Mouse (Mus musculus) cerebellum, postnatal 36 days (tissue): ENCODE results near the gene Polr3h.
A peak's percentile ranks its signal among the peaks of the same experiment; 100 is the strongest.

Experiments used
- DNase-seq, 2 experiments: peaks; one replicate each; pipeline ENCODE4 v3.0.0; 2021 to 2022; ENCODE audit warnings: mixed read lengths in 2 of 2

The Polr3h gene

GRCm38 (mm10) chr15:81864238-81864637 lies 61.8 kb downstream of the Polr3h start:
- DNase-seq = no peak

- no peak for DNase-seq
Measured at GRCm38 (mm10) chr15:81860471-81861135, 65.4 kb downstream of the Polr3h start.

GRCm38 (mm10) chr15:81859330-81860255 lies 66.4 kb downstream of the Polr3h start:
- DNase-seq = peak; percentile 78 to 86

GRCm38 (mm10) chr15:81858517-81859329 lies 67.3 kb downstream of the Polr3h start, which contains the start of gene Tob2:
Tob2 (minus strand) TSS chr15:81858796.
- DNase-seq = peak; percentile 70 to 78

GRCm38 (mm10) chr15:81858138-81858516 lies 67.9 kb downstream of the Polr3h start:
- peak; percentile 93 to 96 for DNase-seq

GRCm38 (mm10) chr15:81857724-81858116 lies 68.3 kb downstream of the Polr3h start:
- no peak for DNase-seq

- DNase-seq = peak in 1 of 2 experiments; percentile 35
Measured at GRCm38 (mm10) chr15:81856938-81857723, 68.9 kb downstream of the Polr3h start.

GRCm38 (mm10) chr15:81856030-81856790 lies 69.8 kb downstream of the Polr3h start:
- peak; percentile 90 to 92 for DNase-seq

GRCm38 (mm10) chr15:81853081-81853480 lies 73.0 kb downstream of the Polr3h start:
- no peak for DNase-seq

GRCm38 (mm10) chr15:81852411-81853000 lies 73.5 kb downstream of the Polr3h start:
- peak; percentile 48 to 57 for DNase-seq

- no peak for DNase-seq
Measured at GRCm38 (mm10) chr15:81851375-81851774, 74.7 kb downstream of the Polr3h start.

- DNase-seq = no peak
Measured at GRCm38 (mm10) chr15:81850718-81851117, 75.3 kb downstream of the Polr3h start.

GRCm38 (mm10) chr15:81849104-81849503 lies 76.9 kb downstream of the Polr3h start:
- peak; percentile 68 to 69 for DNase-seq

- peak; percentile 51 to 62 for DNase-seq
Measured at GRCm38 (mm10) chr15:81848301-81848700, 77.7 kb downstream of the Polr3h start.

GRCm38 (mm10) chr15:81847861-81848260 lies 78.2 kb downstream of the Polr3h start:
- no peak for DNase-seq

GRCm38 (mm10) chr15:81847161-81847560 lies 78.9 kb downstream of the Polr3h start:
- DNase-seq = no peak

- no peak for DNase-seq
Measured at GRCm38 (mm10) chr15:81846755-81847154, 79.3 kb downstream of the Polr3h start.

GRCm38 (mm10) chr15:81845724-81846123 lies 80.3 kb downstream of the Polr3h start:
- no peak for DNase-seq

GRCm38 (mm10) chr15:81845033-81845625 lies 80.9 kb downstream of the Polr3h start:
- no peak for DNase-seq

- no peak for DNase-seq
Measured at GRCm38 (mm10) chr15:81842275-81842674, 83.8 kb downstream of the Polr3h start.
